Mouse (Mus musculus): Measurements from ENCODE around the gene Trap1a.
"Not testable (repeated sequence)": the region's sequence is repeated elsewhere in the genome, so short reads cannot be mapped to it uniquely, and the experiment has no call there.

Trap1a gene

GRCm38 (mm10) chrX:139333263-139333994 lies at the start of gene Trap1a:
Trap1a (plus strand) TSS chrX:139333683.
- DNase-seq (ENCODE audit: low spot score in 2 of 2): no peak

GRCm38 (mm10) chrX:139293114-139293513 lies 40.4 kb upstream of the Trap1a start:
- no peak for DNase-seq (ENCODE audit: low spot score in 2 of 2)

GRCm38 (mm10) chrX:139295325-139295724 lies 38.2 kb upstream of the Trap1a start:
- no peak for DNase-seq (ENCODE audit: low spot score in 2 of 2)

- not testable (repeated sequence) for DNase-seq (ENCODE audit: low spot score in 2 of 2)
Measured at GRCm38 (mm10) chrX:139317356-139317755, 16.1 kb upstream of the Trap1a start.

GRCm38 (mm10) chrX:139332583-139332982 lies 900 bp upstream of the Trap1a start:
- DNase-seq (ENCODE audit: low spot score in 2 of 2): no peak

GRCm38 (mm10) chrX:139334504-139335418 lies 1.3 kb downstream of the Trap1a start:
- DNase-seq (ENCODE audit: low spot score in 2 of 2): no peak

- DNase-seq (ENCODE audit: low spot score in 2 of 2): no peak
Measured at GRCm38 (mm10) chrX:139335419-139336074, 2.1 kb downstream of the Trap1a start.

GRCm38 (mm10) chrX:139339553-139339952 lies 6.1 kb downstream of the Trap1a start:
- DNase-seq (ENCODE audit: low spot score in 2 of 2): no peak

GRCm38 (mm10) chrX:139341185-139341584 lies 7.7 kb downstream of the Trap1a start:
- DNase-seq (ENCODE audit: low spot score in 2 of 2): no peak

- DNase-seq (ENCODE audit: low spot score in 2 of 2): peak in 1 of 2 experiments; percentile 1
Measured at GRCm38 (mm10) chrX:139352192-139352772, 18.8 kb downstream of the Trap1a start.

GRCm38 (mm10) chrX:139357639-139358260 lies 24.3 kb downstream of the Trap1a start:
- DNase-seq (ENCODE audit: low spot score in 2 of 2): no peak

- DNase-seq (ENCODE audit: low spot score in 2 of 2): no peak
Measured at GRCm38 (mm10) chrX:139358361-139358760, 24.9 kb downstream of the Trap1a start.

GRCm38 (mm10) chrX:139366837-139367528 lies 33.5 kb downstream of the Trap1a start:
- DNase-seq (ENCODE audit: low spot score in 2 of 2): no peak

GRCm38 (mm10) chrX:139367529-139367908 lies 34.0 kb downstream of the Trap1a start:
- DNase-seq (ENCODE audit: low spot score in 2 of 2): no peak

- no peak for DNase-seq (ENCODE audit: low spot score in 2 of 2)
Measured at GRCm38 (mm10) chrX:139369122-139369521, 35.6 kb downstream of the Trap1a start.

- DNase-seq (ENCODE audit: low spot score in 2 of 2): no peak
Measured at GRCm38 (mm10) chrX:139372665-139373064, 39.2 kb downstream of the Trap1a start.
